Mouse (Mus musculus): Measurements from ENCODE around the gene Kirrel3. TPM values are rescaled to one million over a fixed set of nuclear protein-coding genes. Genes with fewer than 3 reads are reported as not detected.

The Kirrel3 gene
- polyA plus RNA-seq, 1 experiment from 2014 or later, result 48.9 TPM

- no peak overlapping the region for H3K27ac ChIP-seq (ENCODE audit: low read depth, low read length)
- H3K4me1 ChIP-seq (ENCODE audit: control insufficient read depth, insufficient read depth, low read depth, low read length), result peaks cover 21% of the 10 kb centered on the region
- no peak overlapping the region for H3K9ac ChIP-seq (ENCODE audit: low read depth, low read length)
- H3K27me3 ChIP-seq (replicated peaks; ENCODE audit: control insufficient read depth, insufficient read depth, low read length), result 0 out of 2 replicates have a peak, but pooled peaks cover 2% of the 10 kb centered on the region
- no peak overlapping the region for H3K4me2 ChIP-seq (ENCODE audit: low read length)
- no peak overlapping the region for H3K4me3 ChIP-seq (ENCODE audit: low read length)
- no peaks in the 10 kb centered on the region for H3K36me3 ChIP-seq (ENCODE audit: control insufficient read depth, insufficient read depth, low read length)
- 30% methylated on average over 5 of the region's 5 CpGs for WGBS
- H3K9me3 ChIP-seq (ENCODE audit: control insufficient read depth, low read length), result no peaks in the 10 kb centered on the region
- 0 out of 2 replicates have a peak, but pooled peaks have one; percentile 48 for ATAC-seq
Observed at GRCm38 (mm10) chr9:34886746-34887145, 401.1 kb downstream of the Kirrel3 start.

- 35% methylated on average over 2 of the region's 2 CpGs for WGBS
- Histone ChIP-seq H3K27ac (ENCODE audit: low read depth, low read length) (no peak overlapping the region), H3K4me1 (ENCODE audit: control insufficient read depth, insufficient read depth, low read depth, low read length) (peaks cover 16% of the 10 kb centered on the region)
Observed at GRCm38 (mm10) chr9:34887196-34887595, 401.5 kb downstream of the Kirrel3 start.

GRCm38 (mm10) chr9:34888298-34888697 lies 402.6 kb downstream of the Kirrel3 start:
- Histone ChIP-seq H3K4me1 (ENCODE audit: control insufficient read depth, insufficient read depth, low read depth, low read length) (peaks cover 13% of the 10 kb centered on the region), H3K4me3 (ENCODE audit: low read length) (no peak overlapping the region), H3K36me3 (ENCODE audit: control insufficient read depth, insufficient read depth, low read length) (no peaks in the 10 kb centered on the region), H3K27ac (ENCODE audit: low read depth, low read length) (no peak overlapping the region), H3K4me2 (ENCODE audit: low read length) (no peak overlapping the region), H3K9ac (ENCODE audit: low read depth, low read length) (no peak overlapping the region), H3K9me3 (ENCODE audit: control insufficient read depth, low read length) (no peaks in the 10 kb centered on the region), H3K27me3 (replicated peaks; ENCODE audit: control insufficient read depth, insufficient read depth, low read length) (0 out of 2 replicates have a peak, but pooled peaks cover 2% of the 10 kb centered on the region)
- no peak for ATAC-seq
- WGBS, result 73% methylated on average over 2 of the region's 2 CpGs

More at GRCm38 (mm10) chr9:34887196-34887595, 401.5 kb downstream of the Kirrel3 start:
- Histone ChIP-seq H3K9ac (ENCODE audit: low read depth, low read length) (no peak overlapping the region), H3K36me3 (ENCODE audit: control insufficient read depth, insufficient read depth, low read length) (no peaks in the 10 kb centered on the region), H3K4me3 (ENCODE audit: low read length) (no peak overlapping the region), H3K27me3 (replicated peaks; ENCODE audit: control insufficient read depth, insufficient read depth, low read length) (0 out of 2 replicates have a peak, but pooled peaks cover 2% of the 10 kb centered on the region), H3K9me3 (ENCODE audit: control insufficient read depth, low read length) (no peaks in the 10 kb centered on the region), H3K4me2 (ENCODE audit: low read length) (no peak overlapping the region)
- peak; percentile 3; the same call in 1 of the 2 replicates for ATAC-seq

GRCm38 (mm10) chr9:34901216-34901615 lies 415.5 kb downstream of the Kirrel3 start:
- Histone ChIP-seq H3K36me3 (ENCODE audit: control insufficient read depth, insufficient read depth, low read length) (no peaks in the 10 kb centered on the region), H3K4me3 (ENCODE audit: low read length) (no peak overlapping the region), H3K9ac (ENCODE audit: low read depth, low read length) (no peak overlapping the region), H3K27ac (ENCODE audit: low read depth, low read length) (no peak overlapping the region), H3K9me3 (ENCODE audit: control insufficient read depth, low read length) (no peaks in the 10 kb centered on the region), H3K27me3 (replicated peaks; ENCODE audit: control insufficient read depth, insufficient read depth, low read length) (no peaks in the 10 kb centered on the region), H3K4me1 (ENCODE audit: control insufficient read depth, insufficient read depth, low read depth, low read length) (no peaks in the 10 kb centered on the region), H3K4me2 (ENCODE audit: low read length) (no peak overlapping the region)
- 68% methylated on average over 4 of the region's 4 CpGs for WGBS
- no peak for ATAC-seq

GRCm38 (mm10) chr9:34901888-34902287 lies 416.2 kb downstream of the Kirrel3 start:
- H3K27me3 ChIP-seq (replicated peaks; ENCODE audit: control insufficient read depth, insufficient read depth, low read length), result no peaks in the 10 kb centered on the region
- H3K4me1 ChIP-seq (ENCODE audit: control insufficient read depth, insufficient read depth, low read depth, low read length), result no peaks in the 10 kb centered on the region
- no peak overlapping the region for H3K4me2 ChIP-seq (ENCODE audit: low read length)
- ATAC-seq, result peak; percentile 73
- no peak overlapping the region for H3K4me3 ChIP-seq (ENCODE audit: low read length)
- WGBS, result 63% methylated on average over 2 of the region's 2 CpGs
- H3K36me3 ChIP-seq (ENCODE audit: control insufficient read depth, insufficient read depth, low read length), result no peaks in the 10 kb centered on the region
- no peak overlapping the region for H3K27ac ChIP-seq (ENCODE audit: low read depth, low read length)
- H3K9ac ChIP-seq (ENCODE audit: low read depth, low read length), result no peak overlapping the region
- no peaks in the 10 kb centered on the region for H3K9me3 ChIP-seq (ENCODE audit: control insufficient read depth, low read length)

- Histone ChIP-seq H3K4me3 (ENCODE audit: low read length) (no peak overlapping the region), H3K4me2 (ENCODE audit: low read length) (no peak overlapping the region), H3K36me3 (ENCODE audit: control insufficient read depth, insufficient read depth, low read length) (no peaks in the 10 kb centered on the region), H3K9ac (ENCODE audit: low read depth, low read length) (no peak overlapping the region), H3K27ac (ENCODE audit: low read depth, low read length) (no peak overlapping the region), H3K4me1 (ENCODE audit: control insufficient read depth, insufficient read depth, low read depth, low read length) (no peaks in the 10 kb centered on the region; the same call in 1 of the 2 replicates), H3K9me3 (ENCODE audit: control insufficient read depth, low read length) (no peaks in the 10 kb centered on the region), H3K27me3 (replicated peaks; ENCODE audit: control insufficient read depth, insufficient read depth, low read length) (no peaks in the 10 kb centered on the region)
- 75% methylated on average over 6 of the region's 6 CpGs for WGBS
- ATAC-seq, result no peak; the same call in 1 of the 2 replicates
Observed at GRCm38 (mm10) chr9:34905164-34905563, 419.5 kb downstream of the Kirrel3 start.

- Histone ChIP-seq H3K9ac (ENCODE audit: low read depth, low read length) (no peak overlapping the region), H3K9me3 (ENCODE audit: control insufficient read depth, low read length) (no peaks in the 10 kb centered on the region), H3K27me3 (replicated peaks; ENCODE audit: control insufficient read depth, insufficient read depth, low read length) (no peaks in the 10 kb centered on the region), H3K4me1 (ENCODE audit: control insufficient read depth, insufficient read depth, low read depth, low read length) (no peaks in the 10 kb centered on the region; the same call in 1 of the 2 replicates), H3K36me3 (ENCODE audit: control insufficient read depth, insufficient read depth, low read length) (no peaks in the 10 kb centered on the region), H3K4me3 (ENCODE audit: low read length) (no peak overlapping the region), H3K27ac (ENCODE audit: low read depth, low read length) (no peak overlapping the region), H3K4me2 (ENCODE audit: low read length) (no peak overlapping the region)
- ATAC-seq, result no peak
- WGBS, result 76% methylated on average over 3 of the region's 3 CpGs
Observed at GRCm38 (mm10) chr9:34908040-34908439, 422.3 kb downstream of the Kirrel3 start.

- no peak overlapping the region for H3K9ac ChIP-seq (ENCODE audit: low read depth, low read length)
- no peak overlapping the region for H3K27ac ChIP-seq (ENCODE audit: low read depth, low read length)
- no peak overlapping the region for H3K4me3 ChIP-seq (ENCODE audit: low read length)
- no peak overlapping the region for H3K4me2 ChIP-seq (ENCODE audit: low read length)
- H3K27me3 ChIP-seq (replicated peaks; ENCODE audit: control insufficient read depth, insufficient read depth, low read length), result no peaks in the 10 kb centered on the region
- ATAC-seq, result no peak
- no peaks in the 10 kb centered on the region; the same call in 1 of the 2 replicates for H3K4me1 ChIP-seq (ENCODE audit: control insufficient read depth, insufficient read depth, low read depth, low read length)
- WGBS, result 82% methylated on average over 7 of the region's 7 CpGs
- no peaks in the 10 kb centered on the region for H3K9me3 ChIP-seq (ENCODE audit: control insufficient read depth, low read length)
- H3K36me3 ChIP-seq (ENCODE audit: control insufficient read depth, insufficient read depth, low read length), result no peaks in the 10 kb centered on the region
Observed at GRCm38 (mm10) chr9:34911838-34912237, 426.1 kb downstream of the Kirrel3 start.

- WGBS, result 62% methylated on average over 2 of the region's 2 CpGs
- H3K9ac ChIP-seq (ENCODE audit: low read depth, low read length), result no peak overlapping the region
- H3K9me3 ChIP-seq (ENCODE audit: control insufficient read depth, low read length), result no peaks in the 10 kb centered on the region
- no peak overlapping the region for H3K27ac ChIP-seq (ENCODE audit: low read depth, low read length)
- no peak overlapping the region for H3K4me3 ChIP-seq (ENCODE audit: low read length)
- no peak overlapping the region for H3K4me2 ChIP-seq (ENCODE audit: low read length)
- peak; percentile 63 for ATAC-seq
- H3K4me1 ChIP-seq (ENCODE audit: control insufficient read depth, insufficient read depth, low read depth, low read length), result no peaks in the 10 kb centered on the region; the same call in 1 of the 2 replicates
- no peaks in the 10 kb centered on the region for H3K36me3 ChIP-seq (ENCODE audit: control insufficient read depth, insufficient read depth, low read length)
- H3K27me3 ChIP-seq (replicated peaks; ENCODE audit: control insufficient read depth, insufficient read depth, low read length), result no peaks in the 10 kb centered on the region
Observed at GRCm38 (mm10) chr9:34912273-34912972, 426.7 kb downstream of the Kirrel3 start.

Data from hindbrain, embryonic 16.5 days (tissue).